Mouse (Mus musculus) lung, postnatal 0 days (tissue): ENCODE measurements around the gene Rpl13a.

ENCODE experiments used
- CTCF ChIP-seq: IDR thresholded peaks from 2 replicates; pipeline ENCODE4 v1.5.1; 2016; ENCODE audit warnings: antibody characterized with exemption, mild to moderate bottlenecking
- EP300 ChIP-seq: IDR thresholded peaks from 2 replicates; pipeline ENCODE4 v1.6.1; 2016; ENCODE audit warnings: antibody characterized with exemption, mild to moderate bottlenecking, control low read depth

GRCm38 (mm10) chr7:45102940-45103585, 25.5 kb downstream of the Rpl13a start:
- TF ChIP-seq CTCF (peak; percentile 5; the same call in 1 of the 2 replicates), EP300 (no peak)
